Mouse (Mus musculus): ENCODE measurements around the gene Wscd2.
"Not testable (repeated sequence)": the region's sequence is repeated elsewhere in the genome, so short reads cannot be mapped to it uniquely, and the experiment has no call there.

Wscd2 gene

DNA sequence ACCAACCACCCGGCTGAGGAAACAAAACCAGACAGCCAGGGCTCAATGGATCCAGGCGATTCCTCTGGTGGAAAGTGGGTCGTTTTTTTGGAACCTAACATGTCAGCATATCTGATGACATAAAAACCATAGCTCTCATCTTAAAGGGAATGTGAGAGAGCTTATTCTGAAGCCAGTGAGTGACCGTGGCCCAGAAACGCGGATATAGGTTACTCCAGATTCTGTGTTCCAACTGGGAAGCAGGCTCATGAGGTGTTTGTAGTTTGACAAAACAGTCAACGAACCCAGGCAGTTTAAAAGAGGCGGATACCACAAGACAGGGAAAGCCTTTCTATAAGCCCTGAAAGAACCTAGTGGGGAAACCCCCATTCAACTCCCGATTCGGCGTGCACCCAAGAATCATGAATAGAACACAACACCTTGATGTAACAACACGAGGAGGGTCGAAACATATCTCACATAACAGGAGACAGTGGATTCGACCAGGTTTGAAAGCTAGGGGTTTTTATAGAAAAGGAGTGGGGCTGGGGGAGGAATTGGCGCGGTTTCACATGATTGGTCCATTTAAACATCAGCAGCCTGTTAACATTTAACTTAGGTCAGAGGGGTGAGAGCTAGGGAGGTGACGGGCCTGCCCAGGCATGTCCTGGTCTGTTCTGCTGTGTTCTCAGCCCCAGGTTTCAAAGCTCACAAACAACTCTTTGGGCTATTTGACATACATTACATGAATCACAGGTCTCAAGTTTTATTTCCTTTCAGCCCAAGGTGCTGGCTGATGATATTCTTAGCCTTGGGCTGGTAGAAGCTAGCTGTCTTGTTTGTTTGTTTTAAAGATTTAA lies 95.7 kb downstream of the Wscd2 start:
- not testable (repeated sequence) for DNase-seq

DNA sequence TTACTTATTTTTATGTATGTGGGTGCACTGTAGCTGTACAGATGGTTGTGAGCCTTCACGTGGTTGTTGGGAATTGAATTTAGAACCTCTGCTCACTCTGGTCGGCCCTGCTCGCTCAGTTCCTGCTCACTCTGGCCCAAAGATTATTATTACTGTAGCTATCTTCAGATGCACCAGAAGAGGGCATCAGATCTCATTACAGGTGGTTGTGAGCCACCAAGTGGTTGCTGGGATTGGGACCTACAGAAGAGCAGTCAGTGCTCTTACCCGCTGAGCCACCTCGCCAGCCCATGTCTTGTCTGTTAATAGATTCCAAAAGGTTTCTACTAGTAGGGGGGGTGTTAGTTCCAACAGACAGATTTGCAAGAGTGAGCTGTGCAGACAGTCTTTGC lies 96.3 kb downstream of the Wscd2 start:
- DNase-seq: not testable (repeated sequence)

DNA sequence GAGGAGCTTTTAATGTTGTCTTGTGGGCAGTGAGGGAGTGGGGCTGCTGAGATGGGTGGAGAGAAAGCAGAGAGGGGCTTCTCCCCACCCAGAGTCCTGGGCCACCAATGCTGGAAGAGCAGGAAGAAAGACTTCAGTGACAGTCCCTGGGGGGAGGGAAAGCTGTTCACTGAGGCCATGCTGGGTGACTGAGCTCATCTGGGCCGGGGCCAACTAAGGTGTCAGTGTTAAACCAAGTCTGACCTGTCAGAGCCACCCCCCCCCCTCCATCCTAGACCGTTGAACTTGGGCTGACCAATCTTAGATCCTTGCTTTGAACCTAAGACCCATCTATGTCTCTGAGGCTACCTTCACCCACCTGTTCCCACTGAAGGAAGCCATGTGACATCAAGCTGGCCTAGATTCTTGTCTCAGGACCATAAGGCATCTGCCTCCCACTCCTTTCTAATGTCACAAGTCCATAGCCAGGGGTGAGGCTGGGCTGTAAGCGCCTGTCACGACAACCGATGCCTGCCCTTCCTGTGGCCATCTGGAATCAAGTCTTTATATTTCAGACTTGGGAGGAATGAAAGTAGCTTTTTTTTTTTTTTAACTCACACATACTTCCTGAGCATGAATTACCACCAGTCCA lies 100.0 kb downstream of the Wscd2 start:
- DNase-seq: no peak

DNA sequence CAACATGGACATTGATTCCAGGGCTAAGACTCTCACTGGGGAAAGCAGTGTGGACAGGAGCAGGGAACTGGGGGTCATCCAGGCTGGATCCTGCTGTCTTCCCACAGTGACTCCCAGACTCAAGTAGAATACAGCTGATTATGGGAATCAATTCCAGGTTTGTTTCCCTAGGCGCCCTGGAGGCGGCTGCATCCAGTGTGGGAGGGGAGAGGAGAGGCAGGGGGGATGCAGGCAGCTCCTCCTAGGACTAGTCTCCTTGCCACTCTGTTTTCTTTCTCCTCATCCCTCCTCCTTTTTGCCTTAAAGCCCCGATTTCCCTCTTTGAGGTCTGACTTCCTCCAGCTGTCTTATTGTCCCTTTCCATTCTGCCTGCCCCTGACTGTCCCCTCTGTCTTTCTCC lies 101.0 kb downstream of the Wscd2 start:
- no peak for DNase-seq

DNA sequence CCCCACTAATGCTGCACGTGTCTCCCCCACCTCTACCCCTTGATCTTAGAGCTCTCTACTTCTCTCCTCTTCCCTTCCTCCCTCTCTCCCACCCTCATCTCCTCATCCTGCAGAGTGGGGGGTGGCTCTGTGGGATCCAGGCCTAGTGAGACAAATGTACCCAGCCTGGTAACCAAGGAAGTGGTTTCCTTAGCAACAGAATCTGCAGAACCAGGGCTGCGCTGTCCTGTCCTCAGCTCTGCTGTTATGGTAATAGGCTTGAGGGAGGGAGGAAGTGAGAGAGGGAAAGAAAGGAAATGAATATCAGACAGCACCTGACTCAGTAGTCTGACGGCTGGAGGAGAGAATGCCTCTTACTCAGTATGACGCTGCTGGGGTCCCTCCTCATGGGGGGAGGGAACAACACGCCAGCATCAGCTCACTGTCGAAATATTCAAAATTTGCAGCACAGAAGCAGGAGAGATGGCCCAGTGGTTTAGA lies 101.7 kb downstream of the Wscd2 start:
- no peak for DNase-seq

DNA sequence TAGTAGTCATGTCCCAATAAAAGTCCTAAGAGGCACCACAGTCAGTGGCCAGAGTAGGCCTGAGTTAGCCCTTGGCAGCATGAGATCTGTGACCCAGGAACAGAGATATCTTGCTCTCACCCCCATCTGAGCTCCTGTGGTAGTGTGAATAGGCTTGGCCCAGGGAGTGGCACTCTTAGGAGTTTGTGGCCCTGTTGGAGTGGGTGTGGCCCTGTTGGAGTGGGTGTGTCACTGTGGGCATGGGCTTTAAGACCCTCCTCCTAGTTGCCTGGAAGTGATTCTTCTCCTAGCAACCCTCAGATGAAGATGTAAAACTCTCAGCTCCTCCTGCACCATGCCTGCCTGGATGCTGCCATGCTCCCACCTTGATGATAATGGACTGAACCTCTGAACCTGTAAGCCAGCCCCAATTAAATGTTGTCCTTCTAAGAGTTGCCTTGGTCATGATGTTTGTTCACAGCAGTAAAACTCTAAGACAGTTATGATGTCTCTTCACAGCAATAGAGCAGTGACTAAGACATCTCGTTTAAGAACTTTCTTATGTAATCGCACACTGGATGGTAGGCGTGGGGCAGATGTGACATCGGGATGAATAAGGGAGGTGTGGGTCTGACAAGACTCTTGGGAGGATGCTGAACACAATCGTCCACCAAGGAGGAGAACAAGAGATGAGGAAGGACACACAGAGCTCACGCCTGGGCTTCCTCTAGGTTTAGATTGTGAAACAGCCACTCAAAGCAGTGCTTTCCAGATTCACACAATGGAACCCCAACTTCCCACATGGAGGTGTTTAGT lies 104.0 kb downstream of the Wscd2 start:
- DNase-seq: no peak

DNA sequence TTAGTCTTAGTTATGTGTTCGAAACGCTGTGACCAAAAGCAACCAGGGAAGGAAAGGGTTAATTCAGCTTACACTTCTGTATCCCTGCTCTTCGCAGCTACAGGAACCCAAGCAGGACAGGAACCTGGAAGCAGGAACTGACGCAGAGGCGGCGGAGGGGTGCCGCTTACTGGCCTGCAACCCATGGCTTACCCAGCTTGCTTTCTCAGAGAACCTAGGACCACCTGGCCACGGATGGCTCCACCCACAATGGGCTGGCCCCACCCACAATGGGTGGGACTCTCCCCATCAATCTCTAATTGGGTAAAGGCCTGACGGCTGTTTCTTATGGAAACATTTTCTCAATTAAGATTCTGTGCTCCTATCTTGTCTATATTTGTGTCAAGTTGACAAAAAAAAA lies 106.1 kb downstream of the Wscd2 start:
- DNase-seq: no peak

DNA sequence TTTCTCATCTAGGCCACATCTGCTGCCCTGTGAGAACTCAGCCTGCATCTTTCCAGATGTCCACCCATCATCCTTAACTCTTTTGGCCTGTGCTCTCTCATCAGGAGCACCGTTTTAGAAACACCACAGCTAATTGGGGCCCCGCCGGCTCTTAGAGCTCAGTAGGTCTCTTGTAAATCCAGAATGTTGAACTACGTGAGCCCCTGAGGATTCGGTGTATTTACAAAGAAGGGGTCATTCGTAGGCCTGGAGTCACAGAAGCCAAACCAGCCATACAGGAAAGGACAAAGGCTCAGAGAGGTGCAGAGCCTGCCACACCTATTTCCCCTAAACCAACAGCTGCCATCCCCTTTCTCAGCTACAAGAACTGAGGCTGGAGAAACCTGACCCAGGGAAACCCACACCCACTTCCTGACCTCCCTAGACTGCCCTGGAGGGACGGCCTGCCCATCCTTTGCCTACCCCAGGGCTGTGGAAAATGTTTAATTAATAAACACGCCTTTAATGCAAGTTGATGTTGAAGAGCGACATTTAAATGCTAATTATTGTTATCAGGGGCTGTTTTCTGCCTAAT lies 106.7 kb downstream of the Wscd2 start:
- no peak for DNase-seq

DNA sequence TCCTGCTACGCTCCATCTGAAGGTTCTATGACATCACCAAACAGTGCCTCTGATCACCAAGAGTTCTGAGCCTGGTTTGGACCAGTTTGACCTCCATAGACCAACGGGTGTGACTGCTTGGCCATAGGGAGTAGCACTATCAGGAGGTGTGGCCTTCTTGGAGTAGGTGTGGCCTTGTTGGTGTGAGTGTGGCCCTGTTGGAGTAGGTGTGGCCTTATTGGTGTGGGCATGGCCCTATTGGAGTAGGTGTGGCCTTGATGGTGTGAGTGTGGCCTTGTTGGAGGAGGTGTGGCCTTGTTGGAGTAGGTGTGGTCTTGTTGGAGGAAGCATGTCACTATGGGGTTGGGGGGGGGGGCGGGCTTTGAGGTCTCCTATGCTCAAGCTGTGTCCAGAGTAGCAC lies 110.0 kb downstream of the Wscd2 start:
- DNase-seq: no peak

DNA sequence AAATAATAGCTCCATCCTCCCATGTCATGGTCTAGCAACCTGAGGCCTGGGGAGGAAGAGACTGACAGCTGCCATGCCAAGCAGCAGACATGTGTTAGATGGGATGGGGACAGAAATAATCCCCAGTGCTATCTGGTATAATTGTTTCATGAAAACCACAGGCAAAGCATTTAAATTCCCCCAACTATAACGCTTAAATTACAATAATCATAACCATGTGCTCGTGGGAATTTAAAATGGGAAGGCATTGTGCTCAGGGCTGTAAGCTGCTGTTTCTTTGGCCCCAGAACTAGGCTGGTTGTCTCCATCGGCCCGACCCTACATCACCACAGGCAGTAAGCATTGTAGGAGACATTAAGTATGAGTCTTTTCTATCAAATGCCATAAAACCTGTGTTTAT lies 110.7 kb downstream of the Wscd2 start:
- DNase-seq: no peak

DNA sequence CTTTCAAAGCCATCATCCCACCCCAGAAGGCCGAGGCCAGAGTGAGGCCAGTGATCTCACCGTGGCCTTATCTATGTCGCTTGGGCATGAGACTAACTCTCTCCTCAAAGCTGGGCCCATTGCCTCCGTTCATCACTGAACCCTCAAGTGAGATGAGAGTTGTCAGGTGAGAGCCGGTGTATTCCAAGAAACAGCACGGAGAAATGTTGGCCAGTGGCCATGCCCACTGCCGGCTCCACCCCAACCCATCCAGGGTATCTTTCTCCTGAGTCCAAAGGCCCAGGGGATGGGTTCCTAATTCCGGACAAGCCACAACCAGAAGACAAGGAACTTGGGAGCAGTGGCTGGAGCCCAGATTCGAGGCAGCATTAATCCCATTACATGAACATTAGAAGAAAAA lies 113.3 kb downstream of the Wscd2 start:
- DNase-seq: no peak

DNA sequence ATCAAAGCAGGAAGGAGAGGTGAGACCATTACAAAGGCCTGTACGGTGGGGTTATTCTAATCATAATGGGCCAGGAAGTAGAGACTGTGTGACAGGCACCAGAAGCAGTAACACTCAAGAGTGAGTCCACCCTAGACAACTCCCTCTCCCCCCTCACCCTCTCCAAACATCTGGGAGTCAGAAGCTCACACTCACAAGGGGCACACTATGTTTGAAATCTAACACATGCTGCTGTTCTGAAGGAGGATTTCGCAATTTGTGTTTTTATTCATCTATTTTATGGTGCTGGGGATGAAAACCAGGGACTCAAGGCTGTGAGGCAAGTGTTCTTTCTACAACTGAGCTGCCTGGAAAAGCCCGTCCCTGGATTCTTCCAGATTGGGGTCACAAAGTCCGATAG lies 114.6 kb downstream of the Wscd2 start:
- no peak for DNase-seq

DNA sequence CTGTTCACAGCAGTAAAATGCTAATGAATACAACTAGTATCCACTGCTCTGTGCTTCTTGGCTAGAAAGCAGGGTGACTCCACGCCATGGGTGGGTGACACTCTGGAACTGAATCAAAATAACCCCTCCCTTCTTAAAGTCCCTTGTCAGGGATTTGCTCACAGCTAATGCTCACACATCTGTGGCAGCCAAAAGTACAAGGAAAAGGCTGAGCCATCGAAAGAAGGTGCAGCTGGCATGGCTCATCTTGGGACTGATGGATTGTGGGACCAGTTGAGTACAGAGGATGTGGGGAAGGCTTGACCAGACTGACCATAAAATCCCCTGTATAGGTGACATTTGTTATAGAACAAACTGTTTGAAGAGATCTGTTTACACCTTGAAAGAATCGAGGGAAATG lies 116.0 kb downstream of the Wscd2 start:
- DNase-seq: no peak

DNA sequence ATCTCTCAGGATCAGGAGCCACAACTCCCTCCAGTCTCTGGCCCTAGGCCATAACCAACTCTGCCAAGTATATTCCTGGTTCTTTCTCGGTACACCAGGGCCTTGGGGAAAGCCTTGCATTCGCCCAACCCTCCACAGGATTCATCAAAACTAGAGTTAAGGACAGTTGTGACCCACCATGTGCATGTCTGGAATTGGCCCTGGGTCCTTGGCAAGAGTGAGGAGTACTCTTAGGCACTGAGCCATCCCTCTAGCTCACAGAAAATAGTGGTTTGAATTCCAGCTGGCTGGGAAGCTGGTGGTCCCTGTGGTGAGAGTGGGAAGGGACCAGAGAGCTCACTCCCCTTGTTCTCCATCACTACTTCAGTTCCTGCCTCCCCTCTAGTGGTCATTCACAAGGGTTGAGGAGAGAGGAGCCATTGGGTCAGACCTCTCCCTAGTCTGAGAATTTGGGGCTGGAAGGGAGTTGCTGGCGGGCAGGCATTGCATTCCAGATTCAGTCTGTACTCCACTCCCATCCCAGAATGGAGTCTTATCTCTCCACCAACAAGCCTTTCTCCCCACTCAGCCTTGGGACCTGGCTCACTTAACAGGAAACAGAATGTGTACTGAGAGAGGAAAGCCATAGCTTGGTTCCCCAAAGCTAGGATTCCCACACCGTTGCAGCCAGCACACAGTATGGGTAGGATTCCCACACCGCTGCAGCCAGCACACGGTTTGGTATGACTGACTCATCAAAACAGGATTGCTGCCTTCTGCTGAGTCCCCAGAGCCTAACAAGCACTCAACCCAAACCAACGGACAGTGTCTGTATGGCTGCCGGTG lies 117.0 kb downstream of the Wscd2 start:
- DNase-seq: no peak

DNA sequence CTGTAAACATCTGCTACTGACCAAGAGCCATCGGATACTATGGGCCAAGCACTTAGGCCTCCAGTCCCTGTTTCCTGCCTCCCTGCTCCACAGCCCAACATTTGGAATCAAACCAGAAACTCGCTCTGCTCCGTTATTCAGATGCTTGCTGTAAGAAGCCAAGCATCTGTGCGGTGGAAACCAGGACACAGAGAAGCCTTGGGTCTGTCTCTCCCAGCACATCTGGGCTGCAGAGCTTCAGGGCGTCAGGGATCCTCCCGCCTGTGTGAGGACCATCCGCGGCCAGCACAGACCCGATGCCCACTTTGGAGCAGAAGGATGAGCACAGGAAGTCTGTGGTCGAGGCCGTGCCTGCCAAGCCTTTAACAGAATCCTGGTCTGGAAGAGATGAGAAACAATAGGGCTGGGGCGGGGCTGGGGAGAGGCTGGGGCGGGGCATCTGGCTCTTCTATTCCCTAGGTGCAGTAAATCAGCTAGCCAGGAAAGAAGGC lies 117.9 kb downstream of the Wscd2 start:
- no peak for DNase-seq

DNA sequence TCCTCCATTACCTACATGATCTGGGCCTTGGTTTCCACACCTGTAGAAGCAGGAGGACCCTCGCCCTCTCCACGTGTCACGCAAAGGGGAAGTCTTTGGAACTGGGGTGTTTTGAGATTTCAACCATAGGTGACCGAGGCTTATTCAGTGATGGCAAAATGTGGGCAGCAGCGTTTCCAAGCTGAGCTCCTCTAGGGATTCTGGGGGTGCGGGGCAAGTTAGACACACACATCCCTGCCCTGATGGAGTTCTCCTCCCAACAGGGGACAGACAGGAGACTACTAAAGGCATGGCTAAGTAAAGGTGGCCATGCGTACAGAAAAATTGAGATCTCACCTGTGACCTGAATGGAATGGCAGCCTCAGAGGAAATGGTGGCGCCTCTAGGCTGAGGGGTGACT lies 118.4 kb downstream of the Wscd2 start:
- DNase-seq: no peak

DNA sequence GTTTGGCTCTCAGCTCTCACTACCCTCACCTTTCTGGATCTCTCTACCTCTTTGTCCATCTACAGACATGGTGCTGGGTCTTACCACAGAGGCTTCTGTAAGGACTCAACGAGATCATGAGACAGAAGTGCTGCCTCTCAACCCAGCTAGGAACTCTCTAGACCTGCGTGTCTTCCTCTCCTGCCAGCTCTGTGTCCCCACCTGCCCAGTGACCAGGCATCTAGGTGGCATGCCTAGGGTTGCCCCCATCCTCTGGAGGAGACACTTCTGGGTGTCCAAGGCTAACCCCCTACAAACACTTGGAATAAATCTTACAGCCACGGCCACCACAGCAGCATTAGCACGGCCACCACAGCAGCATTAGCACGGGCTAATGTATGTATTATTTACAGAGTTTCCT lies 119.8 kb downstream of the Wscd2 start:
- no peak for DNase-seq

DNA sequence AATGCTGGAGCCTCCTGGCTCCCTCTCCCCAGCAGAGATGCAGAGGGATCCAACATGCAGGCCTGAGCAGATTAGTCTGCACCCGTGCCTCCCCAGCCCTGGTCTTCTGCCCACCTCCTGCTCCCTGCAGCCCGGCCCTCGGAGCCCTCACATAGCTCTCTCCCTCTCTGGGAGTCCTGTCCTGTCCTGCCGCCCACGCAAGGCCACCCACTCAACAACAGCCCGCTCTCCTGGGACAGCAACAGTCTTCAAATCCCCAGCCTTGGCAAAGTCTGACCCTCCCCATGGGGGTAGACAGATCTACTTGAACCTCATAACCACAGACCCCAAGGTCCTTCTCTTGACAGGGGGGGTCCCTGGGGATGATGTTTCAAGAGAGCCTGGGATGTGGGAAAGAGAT lies 120.4 kb downstream of the Wscd2 start:
- no peak for DNase-seq

DNA sequence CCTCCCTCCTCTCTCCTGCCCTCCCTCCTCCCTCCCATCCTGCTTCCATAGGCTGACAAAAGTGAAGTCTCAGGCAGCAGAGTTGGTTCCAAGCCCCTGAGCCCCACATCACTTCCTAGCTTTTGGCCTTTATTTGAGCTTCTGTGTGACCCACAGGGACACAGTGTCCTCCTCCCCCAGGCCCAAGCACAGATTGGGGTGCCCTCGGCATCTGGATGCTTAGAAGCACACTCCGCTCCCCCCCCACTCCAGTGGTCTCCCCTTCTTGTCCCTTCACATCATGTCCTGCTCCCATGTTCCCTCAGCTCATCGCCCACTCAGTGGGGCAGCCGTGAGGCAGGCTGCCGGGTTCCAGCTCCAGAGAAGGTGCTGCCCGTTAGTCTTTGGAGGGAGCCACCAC lies 121.0 kb downstream of the Wscd2 start:
- no peak for DNase-seq

DNA sequence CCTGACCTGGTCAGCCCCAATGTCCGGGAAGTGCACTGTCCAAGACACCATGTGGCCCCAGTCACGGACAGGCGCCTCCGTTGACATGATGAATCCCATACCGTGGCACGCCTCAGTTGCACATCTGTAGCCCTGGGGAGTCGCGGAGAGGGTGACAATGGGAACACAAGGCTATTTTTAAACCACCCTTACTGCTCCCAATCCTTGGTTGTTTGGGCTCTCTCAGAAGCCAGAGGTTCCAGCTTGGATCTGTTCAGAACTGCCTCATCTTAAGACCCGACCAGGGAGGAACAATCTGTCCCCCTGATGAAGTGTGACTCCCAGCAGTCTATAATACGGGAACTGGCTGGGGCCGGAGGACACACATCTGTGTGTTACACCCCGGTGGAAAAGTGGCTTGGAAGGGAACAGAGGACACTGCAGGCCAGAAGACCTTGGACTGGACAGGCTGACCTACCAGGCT lies 121.7 kb downstream of the Wscd2 start:
- DNase-seq: no peak

DNA sequence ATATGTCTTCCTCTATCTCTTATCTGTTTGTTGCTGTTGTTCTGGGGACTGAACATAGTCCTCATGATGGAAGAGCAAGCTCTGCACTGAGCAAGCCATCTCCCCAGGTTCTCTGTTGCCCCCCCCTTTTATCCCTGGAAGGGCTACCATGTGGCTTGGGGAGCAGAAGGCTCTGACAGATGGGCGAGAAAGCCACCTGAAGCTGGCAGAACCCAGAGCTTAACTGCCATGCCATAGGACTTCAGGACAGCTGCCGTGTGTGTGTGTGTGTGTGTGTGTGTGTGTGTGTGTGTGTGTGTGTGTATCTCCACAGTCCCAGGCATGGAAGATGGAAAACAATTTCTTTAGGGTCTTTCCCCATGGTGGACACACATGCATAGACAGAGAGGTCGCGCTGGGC lies 128.6 kb downstream of the Wscd2 start:
- DNase-seq: no peak

DNA sequence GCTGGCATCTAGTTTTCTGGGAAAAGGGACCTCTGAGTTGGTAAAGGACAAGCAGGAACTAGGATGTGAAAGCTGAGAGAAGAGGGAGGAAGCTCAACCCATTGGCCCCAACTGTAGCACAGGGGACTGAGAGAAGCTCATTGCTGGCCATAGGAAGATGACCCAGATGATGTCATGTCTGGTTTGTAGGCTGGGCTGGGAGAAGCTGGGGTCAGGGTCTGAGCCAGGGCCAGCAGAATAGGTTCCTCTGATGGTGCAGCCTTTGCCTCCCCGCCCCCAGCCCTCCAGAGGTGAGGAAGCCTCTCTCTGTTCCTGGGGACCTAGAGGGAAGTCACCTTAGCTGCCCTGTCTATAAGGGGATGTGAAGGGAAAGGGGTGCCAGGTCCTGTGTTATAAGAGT lies 129.0 kb downstream of the Wscd2 start:
- DNase-seq: no peak
